Comparison of ENCODE assay signal across 21 mouse cellular contexts in the genomic region with DNA sequence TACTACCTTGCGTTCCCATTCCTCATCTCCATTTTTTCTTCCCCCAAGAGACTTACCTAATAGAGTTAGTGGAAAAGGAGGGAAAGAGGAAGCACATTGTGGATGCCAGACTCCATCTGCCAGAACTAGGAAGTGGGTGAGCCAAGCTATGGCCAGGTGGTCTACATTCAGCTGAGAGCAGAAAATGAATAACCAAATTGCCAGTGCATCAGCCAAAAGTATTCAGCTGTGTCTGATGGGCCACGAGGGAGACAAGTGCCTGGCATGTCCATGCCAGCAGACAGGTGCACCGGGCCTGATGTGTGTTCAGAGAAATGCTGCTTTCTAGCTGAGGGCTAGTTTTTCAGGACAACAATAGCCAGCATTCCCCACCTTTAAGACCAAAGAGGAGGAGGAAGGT.
DNase-seq lines count a peak whose midpoint lies in the region; ATAC-seq and TF ChIP-seq lines count a peak whose summit lies in the region.
"Had no signal": no experiment of that assay in that cellular context is flagged by ENCODE, and none has a peak within 500 bp of the region (broad histone marks: within the 10 kb centered on the region; RNA-seq: fewer than 3 reads in every experiment).

No protein-coding gene starts in this region.

- peak; percentile 71 to 80 for DNase-seq in cerebellum, postnatal 10 days
- no peak for DNase-seq in cerebellum, postnatal 4 days (ENCODE audit: low spot score in 2 of 2)
- no peak for DNase-seq in liver, postnatal 0 days
- no peak for DNase-seq in retina, postnatal 1 day
- no peak for DNase-seq in left cerebral cortex, postnatal 25 days (ENCODE audit: low spot score in 2 of 2)
- DNase-seq: cerebellum, postnatal 25 days; gastrocnemius, postnatal 14 days; heart, adult 2 months; kidney, adult 8-10 months; liver, embryonic 13.5 days; lung, postnatal 4 days; thymus, postnatal 14 days had no signal

- H3K9ac ChIP-seq in liver, postnatal 0 days (replicated peaks) = no peak overlapping the region
- no peak overlapping the region for H3K9ac ChIP-seq in liver, embryonic 12.5 days
- H3K9ac ChIP-seq in neural tube, embryonic 15.5 days (replicated peaks) = no peak overlapping the region
- H3K9ac ChIP-seq: forebrain, embryonic 12.5 days; heart, embryonic 15.5 days; limb, embryonic 12.5 days; liver, embryonic 13.5 days; lung, embryonic 15.5 days had no signal

- no peaks in the 10 kb centered on the region for H3K36me3 ChIP-seq in liver, postnatal 0 days (replicated peaks; ENCODE audit: insufficient read depth, low read length)
- no peaks in the 10 kb centered on the region for H3K36me3 ChIP-seq in liver, embryonic 12.5 days
- H3K36me3 ChIP-seq in neural tube, embryonic 15.5 days = no peaks in the 10 kb centered on the region
- H3K36me3 ChIP-seq: forebrain, embryonic 12.5 days; heart, embryonic 15.5 days; limb, embryonic 12.5 days; liver, embryonic 13.5 days; lung, embryonic 15.5 days had no signal

- no peak overlapping the region for H3K4me2 ChIP-seq in liver, postnatal 0 days (ENCODE audit: low read depth, low read length)
- H3K4me2 ChIP-seq in liver, embryonic 12.5 days = no peak overlapping the region
- H3K4me2 ChIP-seq in neural tube, embryonic 15.5 days = no peak overlapping the region
- H3K4me2 ChIP-seq: forebrain, embryonic 12.5 days; heart, embryonic 15.5 days; limb, embryonic 12.5 days; liver, embryonic 13.5 days; lung, embryonic 15.5 days; midbrain, embryonic 11.5 days had no signal

- H3K27me3 ChIP-seq in liver, postnatal 0 days (ENCODE audit: insufficient read depth, low read length) = no peaks in the 10 kb centered on the region
- no peaks in the 10 kb centered on the region for H3K27me3 ChIP-seq in liver, embryonic 12.5 days (replicated peaks)
- no peaks in the 10 kb centered on the region for H3K27me3 ChIP-seq in neural tube, embryonic 15.5 days (replicated peaks)
- H3K27me3 ChIP-seq: forebrain, embryonic 12.5 days; heart, embryonic 15.5 days; limb, embryonic 12.5 days; liver, embryonic 13.5 days; lung, embryonic 15.5 days had no signal

- intact Hi-C loops in left cerebral cortex, postnatal 25 days (cut with DNase I) = no loop called here

- WGBS in liver, postnatal 0 days (ENCODE audit: insufficient replicate concordance) = 66% methylated on average over 3 of the region's 3 CpGs
- WGBS in liver, embryonic 12.5 days (ENCODE audit: insufficient replicate concordance) = 69% methylated on average over 3 of the region's 3 CpGs
- 66% methylated on average over 3 of the region's 3 CpGs for WGBS in neural tube, embryonic 15.5 days

- no peak overlapping the region for H3K4me3 ChIP-seq in liver, postnatal 0 days (ENCODE audit: low read depth, low read length)
- no peak overlapping the region for H3K4me3 ChIP-seq in liver, embryonic 12.5 days
- H3K4me3 ChIP-seq in neural tube, embryonic 15.5 days (replicated peaks) = no peak overlapping the region
- H3K4me3 ChIP-seq: forebrain, embryonic 12.5 days; heart, adult 2 months; heart, embryonic 15.5 days; limb, embryonic 12.5 days; liver, embryonic 13.5 days; lung, embryonic 15.5 days had no signal

- ATAC-seq in liver, postnatal 0 days = peak; percentile 21; the same call in 1 of the 2 replicates
- no peak for ATAC-seq in liver, embryonic 12.5 days
- 0 out of 2 replicates have a peak, but pooled peaks have one; percentile 19 for ATAC-seq in common myeloid progenitor, adult 5-6 weeks (replicated peaks; ENCODE audit: low read depth, poor library complexity, severe bottlenecking)
- no peak for ATAC-seq in neural tube, embryonic 15.5 days (ENCODE audit: low FRiP score)
- ATAC-seq: inflammation-experienced regulatory T-cells, adult 6 months had no signal

- H3K27ac ChIP-seq in liver, postnatal 0 days (ENCODE audit: low read depth) = 0 out of 2 replicates have a peak overlapping the region, but pooled peaks have one; percentile 29
- H3K27ac ChIP-seq in liver, embryonic 12.5 days = no peak overlapping the region
- H3K27ac ChIP-seq in neural tube, embryonic 15.5 days (replicated peaks) = no peak overlapping the region
- H3K27ac ChIP-seq: forebrain, embryonic 12.5 days; heart, adult 2 months; heart, embryonic 15.5 days; limb, embryonic 12.5 days; liver, embryonic 13.5 days; lung, embryonic 15.5 days had no signal

- no peak for TF ChIP-seq EP300 in liver, postnatal 0 days (IDR thresholded peaks at IDR 0.05; ENCODE audit: low read depth)

- H3K4me1 ChIP-seq in liver, postnatal 0 days (ENCODE audit: insufficient read depth) = peaks cover 11% of the 10 kb centered on the region; the same call in 1 of the 2 replicates
- peaks cover 33% of the 10 kb centered on the region for H3K4me1 ChIP-seq in liver, embryonic 12.5 days
- no peaks in the 10 kb centered on the region; the same call in 1 of the 2 replicates for H3K4me1 ChIP-seq in neural tube, embryonic 15.5 days
- H3K4me1 ChIP-seq: heart, embryonic 15.5 days had no signal

- H3K9me3 ChIP-seq in liver, postnatal 0 days (ENCODE audit: low read length) = no peaks in the 10 kb centered on the region
- H3K9me3 ChIP-seq in liver, embryonic 12.5 days (replicated peaks) = no peaks in the 10 kb centered on the region
- H3K9me3 ChIP-seq in neural tube, embryonic 15.5 days (replicated peaks) = no peaks in the 10 kb centered on the region
- H3K9me3 ChIP-seq: forebrain, embryonic 12.5 days; heart, embryonic 15.5 days; limb, embryonic 12.5 days; liver, embryonic 13.5 days; lung, embryonic 15.5 days had no signal

- no peak for TF ChIP-seq CTCF in liver, postnatal 0 days (IDR thresholded peaks at IDR 0.05; ENCODE audit: low read depth)

Comparison
In these comparisons a context has a peak if more than half of its experiments do, and no peak if none do; other contexts are left out.
1. DNase-seq: peak in cerebellum, postnatal 10 days (2 of 2); none in cerebellum, postnatal 4 days (0 of 2), liver, postnatal 0 days (single experiment), retina, postnatal 1 day (single experiment) and left cerebral cortex, postnatal 25 days (0 of 2).
2. ATAC-seq: peak in liver, postnatal 0 days (single experiment) and common myeloid progenitor, adult 5-6 weeks (single experiment); none in liver, embryonic 12.5 days (single experiment) and neural tube, embryonic 15.5 days (single experiment).